Mouse (Mus musculus) c-Kit-positive CD71-negative TER-119-negative erythroid progenitor cells, embryonic 14.5 days (primary cell): ENCODE data around the gene Sms.

ENCODE experiments used
- DNase-seq: peaks from one replicate; pipeline ENCODE4 v3.0.0-alpha.2; 2013; ENCODE audit warnings: low read depth

Sms gene

DNA sequence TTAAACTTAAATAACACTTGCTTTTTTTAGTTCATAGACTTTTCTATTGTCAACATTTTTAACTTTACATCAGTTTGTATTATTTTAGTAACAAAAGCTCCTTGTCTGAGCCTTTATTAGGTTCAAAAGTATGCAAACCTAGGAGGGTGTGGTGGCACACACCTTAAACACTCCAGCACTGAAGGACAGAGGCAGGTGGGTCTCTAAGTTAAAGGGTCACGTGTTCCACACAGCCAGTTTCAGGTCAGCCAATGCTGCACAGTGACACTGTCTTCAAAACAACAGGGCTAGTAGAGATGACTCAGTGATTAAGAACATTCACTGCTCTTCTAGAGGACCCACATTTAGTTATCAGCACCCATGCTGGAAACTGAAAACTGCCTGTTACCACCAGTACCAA, 43.1 kb downstream of the Sms start:
- no peak for DNase-seq

DNA sequence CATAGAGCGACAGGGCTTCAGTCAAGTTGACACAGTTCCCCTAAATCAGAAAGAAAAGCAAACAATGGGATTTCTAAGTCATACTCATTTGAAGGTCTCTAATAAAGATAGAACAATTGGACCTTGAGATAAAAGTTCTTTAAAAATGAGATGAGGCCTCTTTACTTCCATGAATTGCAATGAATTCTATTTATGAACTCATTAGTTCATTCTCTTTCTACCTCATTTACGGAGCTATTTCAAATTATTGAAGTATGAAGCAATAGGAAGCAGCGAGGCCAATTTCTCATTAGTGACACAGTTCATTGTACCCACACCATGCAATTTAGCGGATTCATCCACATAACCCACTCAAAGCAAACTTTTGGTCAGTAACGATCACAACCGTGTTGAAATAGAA, 44.7 kb downstream of the Sms start:
- DNase-seq: no peak

DNA sequence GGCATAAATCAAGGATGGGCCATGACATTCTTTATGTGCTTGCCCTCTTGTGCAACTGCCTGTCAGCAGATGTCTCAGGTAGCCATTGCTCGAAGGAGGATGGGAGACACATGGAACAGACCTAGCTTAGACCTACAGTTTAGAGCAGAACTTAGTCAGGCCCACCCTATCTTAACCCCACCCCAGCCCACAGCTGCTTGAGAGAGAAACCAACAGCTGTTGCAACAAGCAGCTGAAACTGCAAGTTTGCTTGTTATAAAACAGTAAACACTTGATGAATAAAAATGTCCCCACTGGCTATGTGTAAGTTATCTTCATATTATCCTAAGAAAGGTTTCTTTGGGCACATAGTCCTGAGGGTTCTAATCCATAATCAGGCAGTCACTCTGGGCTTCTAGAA, 57.3 kb downstream of the Sms start:
- no peak for DNase-seq

DNA sequence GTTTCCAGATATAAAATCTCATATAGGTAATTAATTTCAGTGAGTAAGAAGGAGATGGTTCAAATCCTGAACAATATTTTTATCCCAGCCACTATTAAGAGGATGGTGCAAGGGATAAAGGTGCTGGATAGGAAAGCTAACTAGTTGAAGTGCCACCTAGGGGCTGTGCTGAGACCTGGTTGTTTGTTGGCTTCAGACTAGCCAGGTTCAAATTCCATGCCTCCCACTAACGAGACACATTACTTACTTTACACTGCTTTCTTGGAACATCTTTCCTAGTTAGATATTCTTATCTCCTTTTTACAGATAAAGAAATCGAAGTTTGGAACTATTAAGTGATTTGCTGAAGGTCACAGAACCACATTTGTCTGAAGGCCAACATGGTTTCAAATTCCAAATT, 72.6 kb downstream of the Sms start:
- DNase-seq: no peak

DNA sequence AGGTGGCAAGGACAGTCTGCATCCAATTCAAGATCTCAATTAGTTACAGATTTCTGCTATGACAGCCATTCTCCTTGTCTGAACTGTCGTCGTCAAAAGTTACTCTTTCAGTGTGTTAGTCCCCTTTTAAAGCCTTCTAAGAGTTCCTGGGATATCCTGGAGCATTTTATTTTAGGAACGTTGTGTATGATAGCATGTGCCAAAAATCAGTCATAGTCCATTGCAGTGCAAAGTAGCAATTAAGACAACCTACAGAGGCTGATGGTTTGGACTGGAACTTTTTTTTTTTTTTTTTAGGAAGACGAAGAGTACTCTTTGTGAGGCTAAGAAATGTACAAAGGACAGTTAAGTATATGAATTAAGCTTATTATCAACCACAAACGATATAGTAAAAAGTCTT, 76.9 kb downstream of the Sms start, which contains the start of gene Phex:
Gene Phex, minus strand, starts transcription at position 101 of the 400 bp plus-strand sequence.
- DNase-seq: no peak

DNA sequence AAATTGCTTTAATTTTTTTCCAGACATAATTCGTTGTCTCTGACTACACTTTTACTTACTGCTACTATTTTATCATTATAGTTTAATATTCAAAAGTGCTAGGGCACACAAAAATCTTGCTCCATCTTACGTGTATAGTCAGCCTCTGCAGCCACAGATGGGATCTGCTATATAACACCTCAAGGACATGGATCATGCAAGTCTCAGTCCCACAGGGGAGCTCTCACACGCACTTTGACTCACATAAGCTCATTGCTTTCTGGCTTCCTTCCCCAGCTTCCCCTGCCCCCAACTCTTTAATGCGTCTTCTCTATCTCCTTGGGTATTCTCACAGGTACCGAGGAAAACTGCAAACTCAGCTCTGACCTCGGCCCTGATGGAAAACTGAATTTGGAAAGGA, 87.2 kb downstream of the Sms start:
- no peak for DNase-seq
